Mouse (Mus musculus) lung, adult 2 months (tissue): ENCODE results near the gene Slc34a2.

Source experiments
- CTCF ChIP-seq: fragments of 200-500 bp; IDR thresholded peaks from 2 replicates; pipeline ENCODE4 v1.5.1; 2011; ENCODE audit warnings: mild to moderate bottlenecking, low read length, control low read depth; ENCODE audit not compliant: insufficient read depth
- POLR2A ChIP-seq: fragments of 200-500 bp; IDR thresholded peaks from 2 replicates; pipeline ENCODE4 v1.6.1; 2011; ENCODE audit warnings: low read depth, mild to moderate bottlenecking, control low read depth, low read length, borderline replicate concordance; ENCODE audit errors: extremely low read depth

- TF ChIP-seq CTCF (no peak), POLR2A (peak; percentile 80; the same call in 1 of the 2 replicates)
Measured at GRCm38 (mm10) chr5:53050963-53051362, 13.1 kb downstream of the Slc34a2 start.
